Mouse (Mus musculus) spleen, adult 2 months (tissue): ENCODE results near the gene Xlr5c.

Source experiments
- CTCF ChIP-seq: fragments of 200-500 bp; IDR thresholded peaks from 2 replicates; pipeline ENCODE4 v1.5.1; 2011; ENCODE audit warnings: mild to moderate bottlenecking, inconsistent platforms; ENCODE audit not compliant: insufficient read depth, insufficient read length, insufficient replicate concordance; ENCODE audit errors: extremely low read depth
- POLR2A ChIP-seq: fragments of 200-500 bp; IDR thresholded peaks from 2 replicates; pipeline ENCODE4 v1.6.1; 2011; ENCODE audit warnings: low read depth, low read length, inconsistent platforms

- TF ChIP-seq CTCF (no peak), POLR2A (no peak)
Observed at GRCm38 (mm10) chrX:73342068-73342467, 49.3 kb upstream of the Xlr5c start.
